Mouse (Mus musculus) forebrain, embryonic 11.5 days (tissue): Measurements from ENCODE around the gene Cdh24. TPM values are rescaled to one million over a fixed set of nuclear protein-coding genes. Genes with fewer than 3 reads are reported as not detected.
"Not testable (repeated sequence)": the region's sequence is repeated elsewhere in the genome, so short reads cannot be mapped to it uniquely, and the experiment has no call there.

Experiments
- ATAC-seq: fragments of 200-750 bp; cut with Nextera tagmentation; replicated peaks from 2 replicates; pipeline ENCODE4 v1.8.0; 2017; ENCODE audit warnings: moderate TSS enrichment; ENCODE audit not compliant: low FRiP score
- DNase-seq: peaks from one replicate; pipeline ENCODE4 v3.0.0-alpha.2; 2017; ENCODE audit warnings: low spot score
- H3K27ac ChIP-seq: fragments of 300-500 bp; sonication (generic); 2 replicates; pipeline ENCODE4 v1.5.1; 2014; ENCODE audit warnings: low read depth, low read length
- H3K27me3 ChIP-seq: fragments of 300-500 bp; sonication (generic); 2 replicates; pipeline ENCODE4 v1.6.1; 2014; ENCODE audit warnings: mild to moderate bottlenecking, low read length, mixed read lengths; ENCODE audit not compliant: control insufficient read depth, insufficient read depth
- H3K36me3 ChIP-seq: fragments of 300-500 bp; sonication (generic); 2 replicates; pipeline ENCODE4 v1.6.1; 2014; ENCODE audit warnings: mild to moderate bottlenecking, low read length, moderate library complexity, mixed read lengths; ENCODE audit not compliant: control insufficient read depth, insufficient read depth
- H3K4me1 ChIP-seq: fragments of 300-500 bp; sonication (generic); replicated peaks from 2 replicates; pipeline ENCODE4 v1.6.1; 2014; ENCODE audit warnings: low read length, mixed read lengths; ENCODE audit not compliant: control insufficient read depth, insufficient read depth
- H3K4me2 ChIP-seq: fragments of 300-500 bp; sonication (generic); 2 replicates; pipeline ENCODE4 v1.6.1; 2014; ENCODE audit warnings: low read depth, mild to moderate bottlenecking, low read length, moderate library complexity, mixed read lengths; ENCODE audit not compliant: severe bottlenecking
- H3K4me3 ChIP-seq: fragments of 300-500 bp; sonication (generic); 2 replicates; pipeline ENCODE4 v1.5.1; 2014; ENCODE audit warnings: low read depth, low read length
- H3K9ac ChIP-seq: fragments of 300-500 bp; sonication (generic); 2 replicates; pipeline ENCODE4 v1.6.1; 2014; ENCODE audit warnings: low read length
- H3K9me3 ChIP-seq: fragments of 300-500 bp; sonication (generic); 2 replicates; pipeline ENCODE4 v1.6.1; 2016; ENCODE audit warnings: low read length, mixed read lengths; ENCODE audit not compliant: control insufficient read depth
- WGBS: fragments of 180-500 bp; shearing (Covaris S2); extraction: QIAGEN DNeasy Blood & Tissue Kit; methylation state at CpG from one replicate; pipeline ENCODE4 v1.1.7; 2014; 5-methylcytosine and 5-hydroxymethylcytosine counted together
- polyA plus RNA-seq: library from polyadenylated mRNA; unstranded; fragments of >200 nt; fragmentation: Nextera tagmentation; extraction: Ambion mirVana; gene quantifications from 2 replicates; pipeline ENCODE4 v1.2.1, GENCODE M21; 2014

Cdh24 gene
- polyA plus RNA-seq, 1 experiment from 2014 or later: 10.5 TPM

GRCm38 (mm10) chr14:54623334-54623733 lies 17.8 kb downstream of the Cdh24 start:
- Histone ChIP-seq H3K27ac (no peak overlapping the region), H3K4me2 (no peak overlapping the region), H3K4me3 (no peak overlapping the region), H3K4me1 (no peaks in the 10 kb centered on the region), H3K36me3 (no peaks in the 10 kb centered on the region), H3K9me3 (no peaks in the 10 kb centered on the region), H3K9ac (no peak overlapping the region), H3K27me3 (no peaks in the 10 kb centered on the region)
- DNase-seq (no peak), ATAC-seq (no peak)
- WGBS: 89% methylated on average over 6 of the region's 6 CpGs

GRCm38 (mm10) chr14:54621133-54621532 lies 20.0 kb downstream of the Cdh24 start, which contains the start of gene Psmb11:
TSS of gene Psmb11 (plus strand) at chr14:54621433.
- H3K4me2 ChIP-seq: no peak within 1 kb of the TSS
- no peaks in the 10 kb centered on the region for H3K27me3 ChIP-seq
- H3K9me3 ChIP-seq: no peaks in the 10 kb centered on the region
- H3K4me3 ChIP-seq: no peak within 1 kb of the TSS
- WGBS: 93% methylated on average over 1 of the region's 1 CpGs
- DNase-seq (no peak), ATAC-seq (no peak)
- no peaks in the 10 kb centered on the region for H3K36me3 ChIP-seq
- no peak within 1 kb of the TSS for H3K27ac ChIP-seq
- no peaks in the 10 kb centered on the region for H3K4me1 ChIP-seq
- no peak within 1 kb of the TSS for H3K9ac ChIP-seq

- Histone ChIP-seq H3K4me1 (no peaks in the 10 kb centered on the region), H3K9ac (peak within 1 kb of the TSS; percentile 93), H3K9me3 (no peaks in the 10 kb centered on the region), H3K27me3 (no peaks in the 10 kb centered on the region), H3K4me3 (peak within 1 kb of the TSS; percentile 83), H3K36me3 (peaks cover 3% of the 10 kb centered on the region; the same call in 1 of the 2 replicates), H3K27ac (no peak within 1 kb of the TSS), H3K4me2 (peak within 1 kb of the TSS; percentile 71)
- ATAC-seq: peak; percentile 90
- WGBS: under 1% methylated on average over 25 of the region's 25 CpGs
- peak; percentile 91 for DNase-seq
Measured at GRCm38 (mm10) chr14:54617897-54618365, 23.2 kb downstream of the Cdh24 start, which contains the start of gene Psmb5. TSS of gene Psmb5 (minus strand) at chr14:54618022.

GRCm38 (mm10) chr14:54617152-54617896 lies 23.8 kb downstream of the Cdh24 start:
- peaks cover 3% of the 10 kb centered on the region; the same call in 1 of the 2 replicates for H3K36me3 ChIP-seq
- ATAC-seq (peak; percentile 63), DNase-seq (peak; percentile 67)
- H3K4me1 ChIP-seq: no peaks in the 10 kb centered on the region
- no peaks in the 10 kb centered on the region for H3K9me3 ChIP-seq
- 2% methylated on average over 38 of the region's 38 CpGs for WGBS
- no peak overlapping the region for H3K27ac ChIP-seq
- peak overlapping the region; percentile 83 for H3K4me3 ChIP-seq
- H3K27me3 ChIP-seq: no peaks in the 10 kb centered on the region
- peak overlapping the region; percentile 71 for H3K4me2 ChIP-seq
- peak overlapping the region; percentile 93 for H3K9ac ChIP-seq

GRCm38 (mm10) chr14:54616226-54616825 lies 24.8 kb downstream of the Cdh24 start:
- H3K4me2 ChIP-seq: no peak overlapping the region
- ATAC-seq: no peak

GRCm38 (mm10) chr14:54614130-54614529 lies 27.0 kb downstream of the Cdh24 start:
- 89% methylated on average over 16 of the region's 16 CpGs for WGBS

More at GRCm38 (mm10) chr14:54616226-54616825, 24.8 kb downstream of the Cdh24 start:
- no peak for DNase-seq
- Histone ChIP-seq H3K27me3 (no peaks in the 10 kb centered on the region), H3K9me3 (no peaks in the 10 kb centered on the region), H3K9ac (no peak overlapping the region), H3K27ac (no peak overlapping the region), H3K36me3 (peaks cover 3% of the 10 kb centered on the region; the same call in 1 of the 2 replicates), H3K4me3 (no peak overlapping the region), H3K4me1 (no peaks in the 10 kb centered on the region)
- 94% methylated on average over 16 of the region's 16 CpGs for WGBS

GRCm38 (mm10) chr14:54610648-54611047 lies 30.5 kb downstream of the Cdh24 start:
- Histone ChIP-seq H3K9me3 (no peaks in the 10 kb centered on the region), H3K27ac (no peak overlapping the region), H3K9ac (no peak overlapping the region), H3K36me3 (peaks cover 3% of the 10 kb centered on the region; the same call in 1 of the 2 replicates), H3K4me3 (no peak overlapping the region), H3K4me2 (no peak overlapping the region), H3K4me1 (peaks cover 2% of the 10 kb centered on the region; the same call in 1 of the 2 replicates), H3K27me3 (no peaks in the 10 kb centered on the region)
- DNase-seq (no peak), ATAC-seq (no peak)
- 88% methylated on average over 6 of the region's 6 CpGs for WGBS

More at GRCm38 (mm10) chr14:54614130-54614529, 27.0 kb downstream of the Cdh24 start:
- H3K27me3 ChIP-seq, H3K36me3 ChIP-seq, H3K4me3 ChIP-seq, H3K27ac ChIP-seq, H3K4me2 ChIP-seq, H3K9ac ChIP-seq, H3K4me1 ChIP-seq, H3K9me3 ChIP-seq, DNase-seq, ATAC-seq: not testable (repeated sequence)

- Histone ChIP-seq H3K4me1 (peaks cover 2% of the 10 kb centered on the region; the same call in 1 of the 2 replicates), H3K36me3 (no peaks in the 10 kb centered on the region; the same call in 1 of the 2 replicates), H3K27ac (no peak overlapping the region), H3K27me3 (no peaks in the 10 kb centered on the region), H3K9ac (no peak overlapping the region), H3K4me3 (no peak overlapping the region), H3K9me3 (no peaks in the 10 kb centered on the region), H3K4me2 (no peak overlapping the region)
- 84% methylated on average over 4 of the region's 4 CpGs for WGBS
- DNase-seq: no peak
- ATAC-seq: no peak
Measured at GRCm38 (mm10) chr14:54609962-54610361, 31.2 kb downstream of the Cdh24 start.
